Mouse (Mus musculus) C2C12 (cell line): ENCODE measurements at regions not wholly inside any gene's neighbourhood (a gene's known extent, or its start where the extent isn't known, plus 50 kb on each side); places are given as distances from the start of the nearest gene placed in this dataset.

Experiments used
- CEBPB ChIP-seq: IDR thresholded peaks from one replicate; pipeline ENCODE4 v1.6.1; 2011; ENCODE audit warnings: low read depth, mild to moderate bottlenecking, control low read depth, moderate library complexity
- CTCF ChIP-seq: IDR thresholded peaks from one replicate; pipeline ENCODE4 v1.5.1; 2011; ENCODE audit not compliant: control insufficient read depth, insufficient read depth, insufficient read length

DNA sequence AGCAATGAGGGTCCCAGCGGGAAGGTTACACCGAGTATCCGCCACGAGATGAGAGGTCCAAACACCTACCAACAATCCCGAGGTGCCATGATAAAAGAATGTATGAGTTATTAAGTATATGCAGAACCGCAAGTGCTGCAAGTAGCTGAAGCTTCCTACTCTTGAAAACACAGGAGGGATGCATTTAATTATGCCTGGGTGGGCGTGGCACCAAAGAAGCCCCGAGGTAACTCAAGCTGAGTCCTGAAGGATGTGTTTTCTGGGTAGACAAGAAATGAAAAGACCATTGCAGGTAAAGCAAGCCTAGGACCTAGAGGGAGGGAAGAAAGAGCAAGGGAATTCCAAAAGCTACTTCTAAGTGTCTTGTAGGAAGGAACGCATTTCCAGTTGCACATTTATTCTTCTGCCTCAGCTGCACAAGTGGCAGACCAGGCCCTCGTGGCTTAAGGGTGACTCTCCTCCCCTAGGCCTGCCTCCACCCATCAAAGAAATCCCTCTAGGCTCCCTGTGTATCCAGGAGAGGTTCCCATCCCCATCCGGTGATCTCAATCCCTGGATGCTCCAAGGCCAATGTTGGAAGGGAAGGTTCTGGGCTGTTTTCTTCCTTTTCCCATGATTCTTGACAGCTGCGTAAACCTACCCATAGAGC lies 104.2 kb upstream of the Mgme1 start:
- TF ChIP-seq CTCF (no peak), CEBPB (no peak)
